Mouse (Mus musculus): ENCODE data around the gene E130308A19Rik. TPM values are rescaled to one million over a fixed set of nuclear protein-coding genes. Genes with fewer than 3 reads are reported as not detected.
A peak's percentile ranks its signal among the peaks of the same experiment; 100 is the strongest.

Gene E130308A19Rik
- polyA plus RNA-seq, 1 experiment from 2014 or later, result 39.1 TPM

GRCm38 (mm10) chr4:59760636-59761364 lies 134.8 kb downstream of the E130308A19Rik start:
- WGBS, result 64% methylated on average over 10 of the region's 10 CpGs
- no peak for DNase-seq (ENCODE audit: extremely low spot score, low spot score)

DNA sequence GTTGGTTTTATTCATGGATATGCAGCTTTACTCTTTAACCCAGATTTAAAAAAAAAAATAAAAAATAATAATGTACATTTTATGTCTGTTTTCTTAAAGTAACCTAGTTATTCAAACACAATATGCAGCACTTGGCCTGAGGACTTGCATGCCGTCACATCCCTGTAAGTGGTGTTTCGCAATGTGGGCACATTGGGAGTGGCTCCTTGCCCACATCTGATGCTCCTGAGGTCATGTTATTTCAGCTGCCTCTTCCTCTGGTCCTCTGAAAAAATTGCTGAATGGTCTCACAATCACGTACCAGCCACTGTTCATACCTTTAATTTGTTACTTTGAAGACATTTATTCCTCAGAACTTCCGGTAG lies 135.3 kb downstream of the E130308A19Rik start:
- no peak overlapping the region for H3K27ac ChIP-seq
- WGBS, result 83% methylated on average over 4 of the region's 4 CpGs
- no peak overlapping the region for H3K4me3 ChIP-seq
- H3K4me1 ChIP-seq, result peaks cover 17% of the 10 kb centered on the region
- no peaks in the 10 kb centered on the region for H3K36me3 ChIP-seq (replicated peaks)
- no peaks in the 10 kb centered on the region for H3K27me3 ChIP-seq (ENCODE audit: poor library complexity, severe bottlenecking)
- DNase-seq (ENCODE audit: extremely low spot score, low spot score), result no peak
- no peaks in the 10 kb centered on the region for H3K9me3 ChIP-seq

More at GRCm38 (mm10) chr4:59760636-59761364, 134.8 kb downstream of the E130308A19Rik start:
- H3K9me3 ChIP-seq, result no peaks in the 10 kb centered on the region
- H3K27me3 ChIP-seq (ENCODE audit: poor library complexity, severe bottlenecking), result no peaks in the 10 kb centered on the region
- no peaks in the 10 kb centered on the region for H3K36me3 ChIP-seq (replicated peaks)
- H3K4me3 ChIP-seq, result no peak overlapping the region
- no peak overlapping the region for H3K27ac ChIP-seq
- peaks cover 11% of the 10 kb centered on the region for H3K4me1 ChIP-seq

DNA sequence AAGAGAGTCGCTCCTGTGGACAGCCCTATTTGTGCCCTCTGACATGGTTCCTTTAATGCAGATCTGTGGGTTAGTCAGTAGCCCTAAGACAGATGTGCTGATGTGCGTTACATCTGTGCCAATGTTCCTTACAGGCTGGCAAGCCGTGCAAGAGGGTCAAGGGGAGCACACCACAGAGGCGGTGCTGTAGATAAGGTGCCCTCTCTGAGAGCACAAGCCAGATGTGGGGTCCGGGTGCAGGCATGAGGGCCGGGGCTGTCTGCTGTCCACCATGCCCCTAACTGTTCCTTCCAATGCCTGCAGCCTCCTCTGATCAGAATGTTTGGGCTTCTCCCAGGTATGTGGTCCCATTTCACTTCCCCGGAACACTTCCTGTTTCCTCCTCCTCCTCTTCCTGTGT lies 138.9 kb downstream of the E130308A19Rik start:
- WGBS, result 83% methylated on average over 7 of the region's 7 CpGs
- peaks cover 14% of the 10 kb centered on the region for H3K36me3 ChIP-seq (replicated peaks)
- no peak overlapping the region for H3K4me3 ChIP-seq
- DNase-seq (ENCODE audit: extremely low spot score, low spot score), result no peak
- H3K27ac ChIP-seq, result no peak overlapping the region
- H3K27me3 ChIP-seq (ENCODE audit: poor library complexity, severe bottlenecking), result no peaks in the 10 kb centered on the region
- peaks cover 17% of the 10 kb centered on the region for H3K4me1 ChIP-seq
- no peaks in the 10 kb centered on the region for H3K9me3 ChIP-seq

GRCm38 (mm10) chr4:59765385-59766005 lies 139.5 kb downstream of the E130308A19Rik start:
- H3K27me3 ChIP-seq (ENCODE audit: poor library complexity, severe bottlenecking), result no peaks in the 10 kb centered on the region
- no peak overlapping the region for H3K4me3 ChIP-seq
- no peaks in the 10 kb centered on the region for H3K9me3 ChIP-seq
- no peak for DNase-seq (ENCODE audit: extremely low spot score, low spot score)
- H3K27ac ChIP-seq, result no peak overlapping the region
- H3K36me3 ChIP-seq (replicated peaks), result peaks cover 19% of the 10 kb centered on the region
- WGBS, result 55% methylated on average over 7 of the region's 7 CpGs
- H3K4me1 ChIP-seq, result peaks cover 17% of the 10 kb centered on the region

DNA sequence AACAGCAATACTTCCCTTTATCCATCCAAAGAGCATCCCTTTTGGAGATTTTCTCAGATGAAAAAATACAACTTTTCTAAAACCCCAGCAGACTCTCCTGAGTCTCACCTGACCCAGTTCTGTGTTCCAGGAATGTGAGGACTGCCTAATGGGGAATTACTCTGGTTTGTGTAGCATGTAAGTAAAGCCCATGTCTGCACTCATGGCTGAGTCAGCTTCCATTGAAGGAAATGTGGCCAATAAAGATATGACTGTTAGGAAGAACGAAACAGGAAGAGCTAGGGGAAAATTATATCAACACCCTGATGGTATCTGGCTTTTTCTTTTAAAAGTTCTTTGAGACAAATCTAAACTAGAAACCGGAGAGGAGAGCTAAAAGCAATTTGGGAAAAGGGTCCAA lies 141.7 kb downstream of the E130308A19Rik start:
- H3K4me3 ChIP-seq, result no peak overlapping the region
- no peak for DNase-seq (ENCODE audit: extremely low spot score, low spot score)
- no peak overlapping the region for H3K27ac ChIP-seq
- peaks cover 27% of the 10 kb centered on the region for H3K4me1 ChIP-seq
- WGBS, result 88% methylated on average over 2 of the region's 2 CpGs
- peaks cover 40% of the 10 kb centered on the region for H3K36me3 ChIP-seq (replicated peaks)
- no peaks in the 10 kb centered on the region for H3K9me3 ChIP-seq
- no peaks in the 10 kb centered on the region for H3K27me3 ChIP-seq (ENCODE audit: poor library complexity, severe bottlenecking)

GRCm38 (mm10) chr4:59772171-59772879 lies 146.3 kb downstream of the E130308A19Rik start:
- Histone ChIP-seq H3K9me3 (no peaks in the 10 kb centered on the region), H3K36me3 (replicated peaks) (peaks cover 80% of the 10 kb centered on the region), H3K27ac (peak overlapping the region; percentile 58), H3K4me1 (peaks cover 32% of the 10 kb centered on the region), H3K27me3 (ENCODE audit: poor library complexity, severe bottlenecking) (no peaks in the 10 kb centered on the region), H3K4me3 (no peak overlapping the region)
- DNase-seq (ENCODE audit: extremely low spot score, low spot score), result no peak
- 49% methylated on average over 17 of the region's 17 CpGs for WGBS

- 77% methylated on average over 3 of the region's 3 CpGs for WGBS
- Histone ChIP-seq H3K27ac (no peak overlapping the region), H3K9me3 (no peaks in the 10 kb centered on the region), H3K4me3 (no peak overlapping the region), H3K4me1 (peaks cover 34% of the 10 kb centered on the region), H3K27me3 (ENCODE audit: poor library complexity, severe bottlenecking) (no peaks in the 10 kb centered on the region), H3K36me3 (replicated peaks) (peaks cover 75% of the 10 kb centered on the region)
- no peak for DNase-seq (ENCODE audit: extremely low spot score, low spot score)
Observed at GRCm38 (mm10) chr4:59777828-59778227, 151.8 kb downstream of the E130308A19Rik start.

GRCm38 (mm10) chr4:59780568-59780967 lies 154.6 kb downstream of the E130308A19Rik start:
- 58% methylated on average over 1 of the region's 1 CpGs for WGBS
- DNase-seq (ENCODE audit: extremely low spot score, low spot score), result no peak
- no peaks in the 10 kb centered on the region for H3K9me3 ChIP-seq
- H3K27ac ChIP-seq, result no peak overlapping the region
- no peak overlapping the region for H3K4me3 ChIP-seq
- H3K4me1 ChIP-seq, result peaks cover 12% of the 10 kb centered on the region
- H3K36me3 ChIP-seq (replicated peaks), result peaks cover 51% of the 10 kb centered on the region
- H3K27me3 ChIP-seq (ENCODE audit: poor library complexity, severe bottlenecking), result no peaks in the 10 kb centered on the region

- Histone ChIP-seq H3K27me3 (ENCODE audit: poor library complexity, severe bottlenecking) (no peaks in the 10 kb centered on the region), H3K27ac (peak overlapping the region; percentile 92), H3K9me3 (no peaks in the 10 kb centered on the region), H3K36me3 (replicated peaks) (peaks cover 28% of the 10 kb centered on the region), H3K4me1 (peaks cover 12% of the 10 kb centered on the region), H3K4me3 (peak overlapping the region; percentile 86)
- WGBS, result under 1% methylated on average over 47 of the region's 47 CpGs
- peak; percentile 42 for DNase-seq (ENCODE audit: extremely low spot score, low spot score)
Observed at GRCm38 (mm10) chr4:59782853-59783684, 157.1 kb downstream of the E130308A19Rik start.

- H3K27me3 ChIP-seq (ENCODE audit: poor library complexity, severe bottlenecking), result no peaks in the 10 kb centered on the region
- peak overlapping the region; percentile 86 for H3K4me3 ChIP-seq
- no peaks in the 10 kb centered on the region for H3K9me3 ChIP-seq
- H3K4me1 ChIP-seq, result peaks cover 12% of the 10 kb centered on the region
- 1% methylated on average over 36 of the region's 36 CpGs for WGBS
- peak overlapping the region; percentile 92 for H3K27ac ChIP-seq
- DNase-seq (ENCODE audit: extremely low spot score, low spot score), result peak; percentile 97
- H3K36me3 ChIP-seq (replicated peaks), result peaks cover 21% of the 10 kb centered on the region
Observed at GRCm38 (mm10) chr4:59783685-59784279, 157.8 kb downstream of the E130308A19Rik start.

DNA sequence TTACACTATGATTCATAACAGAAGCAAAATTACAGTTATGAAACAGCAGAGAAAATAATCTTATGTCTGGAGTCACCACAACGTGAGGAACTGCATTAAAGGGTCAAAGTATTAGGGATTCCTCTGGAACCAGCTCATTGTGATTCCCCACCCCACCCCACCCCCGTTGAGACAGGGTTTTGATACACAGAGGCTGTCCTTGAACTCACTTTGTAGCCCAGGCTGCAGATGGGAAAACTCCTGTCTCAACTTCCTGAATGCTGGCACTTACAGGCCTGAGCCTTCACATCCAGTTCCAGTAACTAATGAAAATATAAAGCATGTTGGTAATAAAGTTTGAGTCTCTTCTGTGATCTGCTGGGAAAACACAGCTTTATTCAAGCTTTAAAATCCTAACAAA lies 159.4 kb downstream of the E130308A19Rik start:
- Histone ChIP-seq H3K27ac (no peak overlapping the region), H3K36me3 (replicated peaks) (peaks cover 6% of the 10 kb centered on the region), H3K9me3 (no peaks in the 10 kb centered on the region), H3K4me1 (peaks cover 12% of the 10 kb centered on the region), H3K4me3 (no peak overlapping the region), H3K27me3 (ENCODE audit: poor library complexity, severe bottlenecking) (no peaks in the 10 kb centered on the region)
- no peak for DNase-seq (ENCODE audit: extremely low spot score, low spot score)
- WGBS, result 31% methylated on average over 2 of the region's 2 CpGs

DNA sequence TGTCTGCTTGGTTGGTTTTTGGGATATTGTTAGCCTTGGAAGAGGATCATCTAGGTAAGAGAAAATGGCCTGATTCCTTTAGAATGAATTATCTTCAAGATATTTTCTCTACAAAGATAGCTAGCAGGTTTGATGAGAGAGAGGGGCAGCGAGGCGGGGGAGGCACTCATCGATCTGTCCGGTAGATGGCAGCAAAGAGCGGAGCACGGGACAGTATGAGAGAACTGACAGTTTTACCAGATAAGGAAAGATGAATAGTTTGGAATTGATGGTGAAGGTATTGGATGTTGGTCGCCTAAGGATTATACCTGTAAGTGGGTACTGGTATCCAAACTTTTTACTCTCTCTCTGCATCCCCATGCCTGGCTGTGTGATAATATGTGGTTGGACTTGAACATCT lies 160.7 kb downstream of the E130308A19Rik start:
- H3K27me3 ChIP-seq (ENCODE audit: poor library complexity, severe bottlenecking), result no peaks in the 10 kb centered on the region
- no peak overlapping the region for H3K27ac ChIP-seq
- no peak overlapping the region for H3K4me3 ChIP-seq
- H3K36me3 ChIP-seq (replicated peaks), result peaks cover 3% of the 10 kb centered on the region
- peak; percentile 68 for DNase-seq (ENCODE audit: extremely low spot score, low spot score)
- H3K9me3 ChIP-seq, result no peaks in the 10 kb centered on the region
- H3K4me1 ChIP-seq, result peaks cover 9% of the 10 kb centered on the region
- under 1% methylated on average over 7 of the region's 7 CpGs for whole genome bisulfite sequencing

Measured in forebrain, embryonic 10.5 days (tissue).